Mouse (Mus musculus) myocyte (in vitro differentiated cells): ENCODE measurements around the gene Ptprh.

Source experiments
- CEBPB ChIP-seq: IDR thresholded peaks from 2 replicates; pipeline ENCODE4 v1.6.1; 2011; ENCODE audit warnings: mild to moderate bottlenecking, moderate library complexity; ENCODE audit not compliant: poor library complexity, insufficient read depth, severe bottlenecking
- E2F4 ChIP-seq: IDR thresholded peaks from one replicate; pipeline ENCODE4 v1.6.1; 2011; ENCODE audit warnings: mild to moderate bottlenecking, control low read depth, moderate library complexity; ENCODE audit not compliant: insufficient read depth
- MAX ChIP-seq: IDR thresholded peaks from one replicate; pipeline ENCODE4 v1.6.1; 2011; ENCODE audit warnings: low read depth, mild to moderate bottlenecking, control low read depth
- MYOG ChIP-seq, 3 experiments: IDR thresholded peaks; one replicate each; pipeline ENCODE4 v1.6.1; 2011; ENCODE audit warnings: control low read depth in 2 of 3, low read depth in 2 of 3, mild to moderate bottlenecking in 2 of 3; ENCODE audit not compliant: insufficient read length in 2 of 3, control insufficient read depth in 1 of 3, insufficient read depth in 1 of 3
- POLR2A ChIP-seq: IDR thresholded peaks from one replicate; pipeline ENCODE4 v1.6.1; 2011; ENCODE audit warnings: low read depth, mild to moderate bottlenecking, control low read depth, moderate library complexity; ENCODE audit not compliant: insufficient read length
- POLR2AphosphoS2 ChIP-seq: IDR thresholded peaks from one replicate; pipeline ENCODE4 v1.6.1; 2011; ENCODE audit warnings: low read depth, control low read depth; ENCODE audit not compliant: insufficient read length
- TCF12 ChIP-seq: IDR thresholded peaks from one replicate; pipeline ENCODE4 v1.6.1; 2011; ENCODE audit warnings: mild to moderate bottlenecking, control low read depth; ENCODE audit not compliant: poor library complexity, insufficient read depth, severe bottlenecking
- USF1 ChIP-seq: IDR thresholded peaks from one replicate; pipeline ENCODE4 v1.6.1; 2011; ENCODE audit warnings: low read depth, mild to moderate bottlenecking, control low read depth, moderate library complexity

GRCm38 (mm10) chr7:4556256-4557166 lies 47.3 kb downstream of the Ptprh start:
- TF ChIP-seq TCF12: no peak
- no peak for TF ChIP-seq POLR2A
- TF ChIP-seq MAX: no peak
- TF ChIP-seq E2F4: no peak
- TF ChIP-seq CEBPB: no peak
- no peak for TF ChIP-seq MYOG (IDR thresholded peaks at IDR 0.05; ENCODE audit: control insufficient read depth in 1 of 3, insufficient read depth in 1 of 3, insufficient read length in 2 of 3, low read depth in 2 of 3)
- no peak for TF ChIP-seq POLR2AphosphoS2
- TF ChIP-seq USF1: no peak
